Mouse (Mus musculus) thymus, adult 18-20 months (tissue): ENCODE measurements around the gene Ptprn2.
"Not testable (repeated sequence)": the region's sequence is repeated elsewhere in the genome, so short reads cannot be mapped to it uniquely, and the experiment has no call there.

Experiments
- DNase-seq, 2 experiments: peaks; one replicate each; pipeline ENCODE4 v3.0.0; 2022; ENCODE audit warnings: mixed read lengths in 2 of 2

Gene Ptprn2

GRCm38 (mm10) chr12:116528861-116529260 lies 43.3 kb downstream of the Ptprn2 start:
- DNase-seq: no peak

DNA sequence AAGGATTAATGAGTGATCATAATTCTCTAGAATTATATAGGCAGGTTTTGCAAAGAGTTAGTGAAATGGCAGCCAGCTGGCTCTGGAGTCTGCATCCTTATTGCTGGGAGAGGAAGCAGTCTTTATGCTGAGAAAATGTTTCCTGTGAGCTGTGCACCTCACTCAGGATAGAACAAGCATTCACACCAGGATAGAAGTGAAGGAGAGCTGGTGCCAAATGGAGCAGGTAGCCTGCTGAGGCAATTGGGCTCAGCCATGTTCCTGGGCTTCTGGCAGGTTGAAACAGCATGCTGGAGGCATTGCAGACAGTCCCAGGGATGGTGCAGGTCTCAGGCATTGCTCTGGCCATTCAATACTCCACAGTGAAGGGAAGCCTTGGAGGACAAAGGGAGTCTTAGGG lies 47.8 kb downstream of the Ptprn2 start:
- no peak for DNase-seq

GRCm38 (mm10) chr12:116539305-116539704 lies 53.8 kb downstream of the Ptprn2 start:
- DNase-seq: no peak

DNA sequence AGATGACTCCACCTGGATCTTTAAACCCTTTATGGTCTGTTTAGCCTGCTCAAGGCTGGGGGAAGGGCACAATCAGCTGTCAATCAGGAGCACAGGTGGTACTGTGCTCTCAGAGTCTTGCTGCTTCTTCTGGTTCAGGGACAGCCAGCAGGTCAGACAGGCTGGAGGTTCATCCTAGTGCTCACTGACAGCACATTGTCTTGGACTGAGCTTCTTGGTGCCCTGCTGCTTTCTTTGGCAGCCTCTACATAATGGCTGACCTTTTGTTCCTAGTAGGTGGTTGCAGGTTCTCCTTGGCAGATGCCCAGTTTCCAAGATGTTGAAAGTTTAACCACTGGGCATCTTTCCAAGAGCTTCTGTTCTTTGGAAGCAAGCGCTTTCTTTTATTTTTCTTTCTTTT lies 55.1 kb downstream of the Ptprn2 start:
- DNase-seq: no peak

DNA sequence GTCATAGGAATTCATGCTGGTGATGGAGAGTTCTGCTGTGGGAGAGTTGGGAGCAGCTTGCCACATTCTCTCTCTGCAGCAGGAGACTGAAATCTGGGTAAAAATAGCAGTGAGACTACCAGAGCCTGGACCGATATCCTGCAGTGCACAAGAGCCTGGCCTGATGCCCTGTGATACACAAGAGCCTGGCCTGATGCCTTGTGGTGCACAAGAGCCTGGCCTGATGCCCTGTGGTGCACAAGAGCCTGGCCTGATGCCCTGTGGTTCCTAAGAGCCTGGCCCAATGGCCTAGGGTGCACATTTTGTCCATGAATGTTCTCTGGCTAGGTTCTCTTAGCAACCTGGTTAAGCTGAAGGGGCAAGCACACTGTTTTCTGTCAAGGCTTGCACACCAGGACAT lies 64.5 kb downstream of the Ptprn2 start:
- DNase-seq: no peak

DNA sequence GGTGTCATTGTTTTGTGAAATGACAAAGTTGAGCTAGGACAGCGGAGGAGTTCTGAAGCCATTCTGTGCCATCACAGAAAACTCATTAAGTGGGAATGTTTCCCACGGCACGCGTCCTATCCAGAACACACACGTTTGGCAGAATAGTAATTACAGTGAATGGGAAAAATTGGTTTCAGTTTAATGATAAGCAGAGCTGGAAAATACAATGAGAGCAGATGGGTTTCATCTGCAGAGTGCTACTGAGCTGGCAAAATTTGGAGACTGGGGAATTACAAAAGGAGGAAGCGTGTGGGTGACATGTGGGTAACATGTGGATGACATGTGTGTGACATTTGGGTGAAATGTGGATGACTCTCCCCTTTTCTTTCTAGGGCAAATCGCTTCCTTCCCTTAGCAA lies 66.0 kb downstream of the Ptprn2 start:
- no peak for DNase-seq

DNA sequence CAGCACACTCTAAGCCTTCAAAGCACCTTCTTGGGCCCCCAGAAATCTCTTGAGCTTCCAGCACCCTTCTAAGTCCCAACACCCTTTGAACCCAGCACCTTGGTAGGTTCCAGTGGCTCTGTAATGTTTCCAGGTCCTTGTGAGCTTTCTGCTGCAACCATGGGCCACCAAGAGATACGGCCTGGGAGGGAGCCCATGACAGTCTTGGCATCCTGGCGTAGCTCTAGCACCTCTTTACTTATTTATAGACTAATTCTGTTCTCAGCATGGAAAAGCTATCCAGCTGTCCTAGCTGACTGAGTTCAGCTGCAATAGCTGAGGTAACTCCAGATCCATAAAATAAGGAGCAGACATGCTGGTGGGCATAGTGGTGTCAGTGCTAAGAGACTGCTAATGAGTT lies 66.8 kb downstream of the Ptprn2 start:
- DNase-seq: no peak

- DNase-seq: no peak
Measured at GRCm38 (mm10) chr12:116553361-116553760, 67.8 kb downstream of the Ptprn2 start.

DNA sequence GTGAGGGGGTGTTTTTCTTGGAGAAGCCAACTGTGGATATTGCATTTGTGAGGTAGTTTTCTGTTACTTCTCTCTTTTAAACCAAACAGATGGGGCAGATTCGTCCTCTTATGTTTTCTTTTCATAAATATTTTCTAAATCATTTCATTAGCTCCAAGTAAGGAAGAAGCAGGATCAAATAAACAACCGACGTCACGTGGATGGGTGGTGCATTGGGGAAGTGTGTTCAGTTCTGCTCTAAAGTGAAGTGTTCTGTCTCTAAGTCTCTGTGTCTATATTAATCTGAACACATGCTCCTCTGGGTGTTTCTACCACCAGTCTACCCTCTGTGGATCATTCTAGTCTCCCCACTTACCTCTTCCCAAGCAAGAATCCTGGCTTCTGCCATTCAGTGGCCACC lies 70.4 kb downstream of the Ptprn2 start:
- no peak for DNase-seq

- no peak for DNase-seq
Measured at GRCm38 (mm10) chr12:116564441-116564840, 78.9 kb downstream of the Ptprn2 start.

DNA sequence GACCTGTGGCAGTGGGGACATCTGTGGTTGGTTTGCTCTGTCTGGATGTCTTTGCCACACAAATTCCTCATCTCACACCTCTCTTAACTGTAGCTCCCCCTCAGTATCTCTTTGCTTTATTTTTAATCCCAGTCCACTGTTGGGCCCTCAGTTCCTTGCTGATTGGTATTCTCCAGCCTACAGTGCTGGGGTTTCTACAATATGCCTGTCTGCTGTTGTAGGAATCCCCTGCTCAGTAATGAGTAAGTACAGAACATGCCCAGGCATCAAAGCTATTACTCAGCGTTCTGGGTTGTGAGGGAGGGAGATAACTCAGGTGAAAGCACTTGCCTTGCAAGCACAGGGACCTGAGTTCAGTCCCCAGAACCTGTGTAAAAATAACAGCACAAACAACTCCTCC lies 81.2 kb downstream of the Ptprn2 start:
- DNase-seq: no peak

GRCm38 (mm10) chr12:116567170-116567569 lies 81.7 kb downstream of the Ptprn2 start:
- DNase-seq: no peak

- DNase-seq: no peak
Measured at GRCm38 (mm10) chr12:116569568-116569967, 84.0 kb downstream of the Ptprn2 start.

GRCm38 (mm10) chr12:116574102-116574501 lies 88.6 kb downstream of the Ptprn2 start:
- no peak for DNase-seq

DNA sequence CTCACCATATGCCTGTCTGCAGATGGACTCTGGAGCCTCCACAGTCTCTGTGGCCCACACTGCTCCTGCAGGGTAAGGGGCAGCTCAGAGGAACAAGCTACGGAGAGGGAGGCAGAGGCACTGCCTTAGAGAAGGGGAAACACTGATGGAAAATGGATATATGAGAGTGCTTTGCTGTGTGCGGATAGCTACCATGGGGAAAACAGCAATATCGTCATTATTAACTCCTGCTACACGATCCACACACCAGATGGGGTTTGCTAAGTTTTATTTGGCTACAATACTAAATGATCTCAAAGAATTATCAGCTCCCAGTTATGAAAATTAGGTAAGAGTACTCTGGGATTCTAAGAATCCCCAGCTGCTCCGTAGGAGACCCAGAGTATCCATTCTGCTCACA lies 89.2 kb downstream of the Ptprn2 start:
- no peak for DNase-seq

DNA sequence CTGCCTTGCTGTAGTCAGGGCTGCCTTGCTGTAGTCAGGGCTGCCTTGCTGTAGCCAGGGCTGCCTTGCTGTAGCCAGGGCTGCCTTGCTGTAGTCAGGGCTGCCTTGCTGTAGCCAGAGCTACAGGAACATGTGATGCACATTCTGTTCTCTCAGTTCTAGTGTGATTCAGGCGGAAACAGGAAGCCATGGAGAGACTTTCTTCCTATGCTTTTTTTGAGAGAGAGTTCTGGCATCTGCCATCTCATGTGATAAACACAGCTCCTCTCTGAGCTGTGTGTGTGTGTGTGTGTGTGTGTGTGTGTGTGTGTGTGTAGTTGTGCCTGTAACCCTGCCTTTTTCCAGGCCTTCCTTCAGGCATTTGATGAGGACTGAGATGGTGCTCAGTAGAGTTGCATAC lies 92.4 kb downstream of the Ptprn2 start:
- DNase-seq: not testable (repeated sequence)

DNA sequence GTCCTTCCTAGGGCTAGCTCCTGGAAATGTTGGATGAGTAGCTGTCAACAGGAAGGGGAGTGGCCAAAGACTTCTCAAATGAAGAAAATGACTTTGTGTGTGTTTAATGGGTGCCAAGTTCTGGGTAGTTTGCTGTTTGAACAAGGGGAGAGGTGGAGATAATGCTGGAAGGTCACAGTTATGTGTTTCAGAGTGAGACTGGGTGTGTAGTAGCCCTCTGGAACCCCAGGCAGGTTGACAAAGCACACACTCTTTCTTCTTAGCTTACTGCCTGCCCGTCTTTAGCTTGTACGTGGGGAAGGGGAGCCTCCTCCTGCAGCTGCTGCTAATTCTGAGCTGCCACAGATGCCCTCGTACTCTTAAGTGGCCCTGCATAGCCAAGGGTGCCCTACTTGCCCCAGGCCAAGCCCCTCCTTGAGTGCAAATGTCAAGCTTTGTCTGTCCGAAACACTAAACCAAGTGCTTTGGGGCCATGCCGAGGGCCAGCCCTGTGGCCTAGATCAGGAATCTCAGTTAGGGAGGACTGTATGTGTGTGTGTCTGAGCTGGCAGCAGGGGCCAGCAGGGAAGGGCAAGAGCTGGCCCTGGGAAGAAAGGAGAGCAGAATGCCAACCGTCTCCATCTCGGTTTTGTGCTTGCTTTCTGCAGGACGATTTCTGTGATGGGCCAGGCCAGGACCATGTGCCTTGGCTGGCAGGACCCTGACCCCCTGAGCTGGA lies 95.5 kb downstream of the Ptprn2 start:
- no peak for DNase-seq

- no peak for DNase-seq
Measured at GRCm38 (mm10) chr12:116581864-116582263, 96.3 kb downstream of the Ptprn2 start.

GRCm38 (mm10) chr12:116582829-116583228 lies 97.3 kb downstream of the Ptprn2 start:
- DNase-seq: no peak

GRCm38 (mm10) chr12:116585001-116585400 lies 99.5 kb downstream of the Ptprn2 start:
- DNase-seq: no peak

GRCm38 (mm10) chr12:116586167-116586566 lies 100.6 kb downstream of the Ptprn2 start:
- DNase-seq: no peak

GRCm38 (mm10) chr12:116587548-116587947 lies 102.0 kb downstream of the Ptprn2 start:
- DNase-seq: no peak

- DNase-seq: no peak
Measured at GRCm38 (mm10) chr12:116590076-116590475, 104.6 kb downstream of the Ptprn2 start.

DNA sequence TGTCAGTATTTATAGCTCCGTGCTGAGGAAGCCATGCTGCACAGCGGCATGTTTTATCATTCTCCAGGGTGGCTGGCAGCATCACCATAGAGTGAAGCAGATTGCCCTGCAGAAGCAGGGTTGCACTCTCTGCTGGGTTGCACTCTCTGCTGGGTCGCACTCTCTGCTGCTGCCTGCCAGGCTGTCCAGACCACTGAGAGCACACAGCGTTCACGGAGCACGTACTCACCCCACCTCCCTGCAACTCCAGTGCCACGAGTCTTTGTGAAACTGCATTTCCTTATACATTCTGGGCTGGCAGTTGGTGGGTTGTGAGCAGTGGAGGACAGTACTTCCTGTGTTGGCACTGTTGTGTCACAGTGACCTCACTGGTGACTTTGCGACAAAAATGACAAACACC lies 108.9 kb downstream of the Ptprn2 start:
- no peak for DNase-seq

DNA sequence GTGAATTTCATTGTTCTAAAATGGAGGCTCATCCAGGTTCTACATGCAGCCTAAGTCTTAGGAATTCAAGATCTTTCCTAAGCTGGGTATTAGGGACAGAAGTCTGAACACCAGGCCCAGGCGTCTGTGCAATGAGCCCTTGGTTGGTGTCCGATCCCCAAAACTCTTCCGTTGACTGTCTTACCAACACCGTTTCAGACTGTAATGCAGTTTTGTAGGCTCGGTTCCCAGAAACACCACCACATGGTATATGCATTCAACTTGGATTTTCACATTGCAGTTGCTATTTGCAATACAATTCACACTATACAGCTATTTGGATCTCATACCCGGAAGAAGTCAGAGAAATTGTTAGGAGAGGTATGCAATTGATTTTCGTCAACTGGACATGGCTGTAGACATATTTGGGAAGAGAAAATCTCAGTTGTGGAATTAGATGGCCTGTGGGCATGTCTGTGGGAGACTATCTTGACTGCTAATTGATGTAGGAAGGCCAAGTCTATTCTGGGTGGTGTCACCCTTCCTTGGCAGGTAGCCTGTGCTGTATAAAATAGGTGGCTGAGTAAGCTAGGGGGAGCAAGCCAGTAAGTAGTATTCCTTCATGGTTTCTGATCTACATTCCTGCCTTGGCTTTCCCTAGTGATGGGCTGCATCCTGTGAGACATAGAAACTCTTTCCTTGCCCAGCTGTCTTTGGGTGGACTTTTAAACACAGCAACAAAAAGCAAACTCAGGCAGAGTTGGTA lies 109.5 kb downstream of the Ptprn2 start:
- no peak for DNase-seq
